21 mouse cellular contexts compared by ENCODE assay signal in the genomic region with DNA sequence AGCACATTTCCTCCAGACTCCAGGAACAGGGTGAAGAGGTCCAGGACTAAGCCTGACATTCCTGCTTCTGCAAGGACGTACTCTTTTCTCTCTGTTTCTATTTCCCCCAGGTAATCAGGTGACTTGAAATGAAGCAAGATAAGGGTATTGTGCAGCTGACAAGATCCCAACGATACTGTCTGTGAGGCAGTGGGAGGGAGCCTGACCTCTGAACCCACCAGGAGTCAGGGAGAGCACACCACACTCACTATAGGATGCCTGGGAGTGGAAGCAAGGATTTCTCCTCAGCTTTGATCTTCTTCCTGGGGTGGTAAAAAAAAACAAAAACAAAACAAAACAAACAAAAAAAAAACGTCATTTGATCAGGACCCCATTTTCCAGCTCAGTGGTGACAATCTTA.
DNase-seq lines count a peak whose midpoint lies in the region; ATAC-seq and TF ChIP-seq lines count a peak whose summit lies in the region.
"Had no signal": no experiment of that assay in that cellular context is flagged by ENCODE, and none has a peak within 500 bp of the region (broad histone marks: within the 10 kb centered on the region; RNA-seq: fewer than 3 reads in every experiment).

No protein-coding gene starts in this region.

- no peak overlapping the region for H3K4me3 ChIP-seq in forebrain, embryonic 13.5 days
- H3K4me3 ChIP-seq in forebrain, embryonic 12.5 days (replicated peaks) = no peak overlapping the region
- H3K4me3 ChIP-seq in hindbrain, embryonic 10.5 days = no peak overlapping the region
- H3K4me3 ChIP-seq in hindbrain, postnatal 0 days (ENCODE audit: low read length) = no peak overlapping the region
- H3K4me3 ChIP-seq in kidney, embryonic 15.5 days (replicated peaks) = no peak overlapping the region
- H3K4me3 ChIP-seq: embryonic facial prominence, embryonic 13.5 days; embryonic facial prominence, embryonic 15.5 days; erythroblast, embryonic 14.5 days; forebrain, embryonic 15.5 days had no signal

- 27% methylated on average over 3 of the region's 3 CpGs for WGBS in forebrain, embryonic 13.5 days
- 20% methylated on average over 3 of the region's 3 CpGs for WGBS in forebrain, embryonic 12.5 days
- 11% methylated on average over 3 of the region's 3 CpGs for WGBS in hindbrain, embryonic 10.5 days
- WGBS in hindbrain, postnatal 0 days = 36% methylated on average over 3 of the region's 3 CpGs
- WGBS in kidney, embryonic 15.5 days = 19% methylated on average over 3 of the region's 3 CpGs

- H3K9ac ChIP-seq in forebrain, embryonic 13.5 days = no peak overlapping the region
- no peak overlapping the region for H3K9ac ChIP-seq in forebrain, embryonic 12.5 days
- no peak overlapping the region for H3K9ac ChIP-seq in hindbrain, postnatal 0 days (replicated peaks; ENCODE audit: low read length)
- no peak overlapping the region for H3K9ac ChIP-seq in kidney, embryonic 15.5 days
- H3K9ac ChIP-seq: embryonic facial prominence, embryonic 13.5 days; embryonic facial prominence, embryonic 15.5 days; forebrain, embryonic 15.5 days had no signal

- H3K4me1 ChIP-seq in forebrain, embryonic 13.5 days = peaks cover 53% of the 10 kb centered on the region
- peaks cover 47% of the 10 kb centered on the region for H3K4me1 ChIP-seq in forebrain, embryonic 12.5 days
- peaks cover 41% of the 10 kb centered on the region for H3K4me1 ChIP-seq in hindbrain, embryonic 10.5 days (replicated peaks)
- no peaks in the 10 kb centered on the region for H3K4me1 ChIP-seq in hindbrain, postnatal 0 days (ENCODE audit: insufficient read depth, low read length)
- 0 out of 2 replicates have a peak, but pooled peaks cover 3% of the 10 kb centered on the region for H3K4me1 ChIP-seq in kidney, embryonic 15.5 days

- no peaks in the 10 kb centered on the region for H3K36me3 ChIP-seq in forebrain, embryonic 13.5 days (ENCODE audit: poor library complexity, severe bottlenecking)
- H3K36me3 ChIP-seq in forebrain, embryonic 12.5 days (replicated peaks) = no peaks in the 10 kb centered on the region
- H3K36me3 ChIP-seq in hindbrain, embryonic 10.5 days = no peaks in the 10 kb centered on the region
- H3K36me3 ChIP-seq in hindbrain, postnatal 0 days (ENCODE audit: insufficient read depth, low read length) = no peaks in the 10 kb centered on the region
- no peaks in the 10 kb centered on the region for H3K36me3 ChIP-seq in kidney, embryonic 15.5 days
- H3K36me3 ChIP-seq: embryonic facial prominence, embryonic 13.5 days; embryonic facial prominence, embryonic 15.5 days; forebrain, embryonic 15.5 days had no signal

- ATAC-seq in forebrain, embryonic 13.5 days = no peak
- ATAC-seq in forebrain, embryonic 12.5 days (ENCODE audit: low FRiP score) = no peak
- ATAC-seq in hindbrain, postnatal 0 days = no peak
- peak; percentile 62; the same call in 1 of the 2 replicates for ATAC-seq in kidney, embryonic 15.5 days (replicated peaks; ENCODE audit: low FRiP score)

- no peak for TF ChIP-seq CTCF in hindbrain, postnatal 0 days (IDR thresholded peaks at IDR 0.05; ENCODE audit: low read depth)

- no peak for DNase-seq in hindbrain, embryonic 10.5 days (ENCODE audit: low spot score)
- no peak for DNase-seq in hindbrain, postnatal 0 days (ENCODE audit: low spot score)
- no peak for DNase-seq in kidney, postnatal 4 days
- DNase-seq in layer of hippocampus, adult 18-20 months (ENCODE audit: low spot score in 2 of 2) = no peak
- DNase-seq: adrenal gland, adult 2 months; adrenal gland, postnatal 10 days; adrenal gland, postnatal 25 days; cerebellum, adult 11 months; cerebellum, adult 18-20 months; cerebellum, adult 8-10 months; cerebellum, adult 9-11 months; cerebellum, postnatal 14 days; cerebellum, postnatal 36 days; embryo, embryonic 11 days had no signal

- no peak overlapping the region for H3K4me2 ChIP-seq in forebrain, embryonic 13.5 days
- no peak overlapping the region for H3K4me2 ChIP-seq in forebrain, embryonic 12.5 days
- H3K4me2 ChIP-seq in hindbrain, postnatal 0 days (ENCODE audit: low read depth, low read length) = no peak overlapping the region
- H3K4me2 ChIP-seq in kidney, embryonic 15.5 days = no peak overlapping the region
- H3K4me2 ChIP-seq: embryonic facial prominence, embryonic 13.5 days; embryonic facial prominence, embryonic 15.5 days; forebrain, embryonic 15.5 days had no signal

- peaks cover 72% of the 10 kb centered on the region for H3K27me3 ChIP-seq in forebrain, embryonic 13.5 days
- H3K27me3 ChIP-seq in forebrain, embryonic 12.5 days = peaks cover 87% of the 10 kb centered on the region
- peaks cover 68% of the 10 kb centered on the region for H3K27me3 ChIP-seq in hindbrain, embryonic 10.5 days (ENCODE audit: insufficient read depth, poor library complexity, severe bottlenecking)
- peaks cover 4% of the 10 kb centered on the region; the same call in 1 of the 2 replicates for H3K27me3 ChIP-seq in hindbrain, postnatal 0 days (ENCODE audit: insufficient read depth, low read length)
- H3K27me3 ChIP-seq in kidney, embryonic 15.5 days = peaks cover 21% of the 10 kb centered on the region

- no peaks in the 10 kb centered on the region for H3K9me3 ChIP-seq in forebrain, embryonic 13.5 days (replicated peaks)
- H3K9me3 ChIP-seq in forebrain, embryonic 12.5 days = no peaks in the 10 kb centered on the region
- no peaks in the 10 kb centered on the region for H3K9me3 ChIP-seq in hindbrain, embryonic 10.5 days
- no peaks in the 10 kb centered on the region for H3K9me3 ChIP-seq in hindbrain, postnatal 0 days (ENCODE audit: low read length)
- H3K9me3 ChIP-seq in kidney, embryonic 15.5 days (replicated peaks) = no peaks in the 10 kb centered on the region
- H3K9me3 ChIP-seq: embryonic facial prominence, embryonic 13.5 days; embryonic facial prominence, embryonic 15.5 days; forebrain, embryonic 15.5 days had no signal

- 0 out of 2 replicates have a peak overlapping the region, but pooled peaks have one; percentile 5 for H3K27ac ChIP-seq in forebrain, embryonic 13.5 days
- no peak overlapping the region for H3K27ac ChIP-seq in forebrain, embryonic 12.5 days
- H3K27ac ChIP-seq in hindbrain, embryonic 10.5 days = 0 out of 2 replicates have a peak overlapping the region, but pooled peaks have one; percentile 29
- H3K27ac ChIP-seq in hindbrain, postnatal 0 days = no peak overlapping the region
- no peak overlapping the region for H3K27ac ChIP-seq in kidney, embryonic 15.5 days
- H3K27ac ChIP-seq: embryonic facial prominence, embryonic 13.5 days; embryonic facial prominence, embryonic 15.5 days; forebrain, embryonic 15.5 days had no signal

Comparison
In these comparisons a context has a peak if more than half of its experiments do, and no peak if none do; other contexts are left out.
1. H3K27ac ChIP-seq: peak in forebrain, embryonic 13.5 days (single experiment) and hindbrain, embryonic 10.5 days (single experiment); none in forebrain, embryonic 12.5 days (single experiment), hindbrain, postnatal 0 days (single experiment) and kidney, embryonic 15.5 days (single experiment).